Mouse (Mus musculus) spleen, adult 2 months (tissue): Measurements from ENCODE around the gene Psmd3. TPM values are rescaled to one million over a fixed set of nuclear protein-coding genes. Genes with fewer than 3 reads are reported as not detected.

Experiments
- DNase-seq, 2 experiments: peaks; one replicate each; pipeline versions ENCODE4 v3.0.0 to v3.0.0-alpha.2; 2012 to 2021; ENCODE audit warnings: low spot score in 2 of 2, low read depth in 1 of 2
- H3K27ac ChIP-seq: fragments of 200-500 bp; 2 replicates; pipeline ENCODE4 v1.5.1; 2012; ENCODE audit warnings: low read length, inconsistent platforms; ENCODE audit not compliant: insufficient read depth
- H3K27me3 ChIP-seq: fragments of 200-500 bp; 2 replicates; pipeline ENCODE4 v1.6.1; 2012; ENCODE audit warnings: mild to moderate bottlenecking, moderate library complexity, low read length, inconsistent platforms; ENCODE audit not compliant: control insufficient read depth, insufficient read depth
- H3K36me3 ChIP-seq: fragments of 200-500 bp; 2 replicates; pipeline ENCODE4 v1.6.1; 2012; ENCODE audit warnings: mild to moderate bottlenecking, low read length, inconsistent platforms; ENCODE audit not compliant: control insufficient read depth, insufficient read depth
- H3K4me1 ChIP-seq: fragments of 200-500 bp; 2 replicates; pipeline ENCODE4 v1.6.1; 2011; ENCODE audit warnings: inconsistent platforms; ENCODE audit not compliant: control insufficient read depth, insufficient read depth, insufficient read length
- H3K4me3 ChIP-seq: fragments of 200-500 bp; 2 replicates; pipeline ENCODE4 v1.5.1; 2011; ENCODE audit warnings: mild to moderate bottlenecking, inconsistent platforms; ENCODE audit not compliant: insufficient read depth, insufficient read length; ENCODE audit errors: extremely low read depth
- CTCF ChIP-seq: fragments of 200-500 bp; IDR thresholded peaks from 2 replicates; pipeline ENCODE4 v1.5.1; 2011; ENCODE audit warnings: mild to moderate bottlenecking, inconsistent platforms; ENCODE audit not compliant: insufficient read depth, insufficient read length, insufficient replicate concordance; ENCODE audit errors: extremely low read depth
- POLR2A ChIP-seq: fragments of 200-500 bp; IDR thresholded peaks from 2 replicates; pipeline ENCODE4 v1.6.1; 2011; ENCODE audit warnings: low read depth, low read length, inconsistent platforms
- WGBS: fragments of 180-500 bp; shearing (Covaris S2); methylation state at CpG from one replicate; pipeline ENCODE4 v1.1.7; 2018; 5-methylcytosine and 5-hydroxymethylcytosine counted together
- polyA plus RNA-seq: library from polyadenylated mRNA; depleted of rRNA; stranded (reverse); fragments of >200 nt; gene quantifications from 2 replicates; pipeline ENCODE4 v1.2.3, GENCODE M21; 2012

Gene Psmd3
- polyA plus RNA-seq, 1 experiment: 83.1 TPM

DNA sequence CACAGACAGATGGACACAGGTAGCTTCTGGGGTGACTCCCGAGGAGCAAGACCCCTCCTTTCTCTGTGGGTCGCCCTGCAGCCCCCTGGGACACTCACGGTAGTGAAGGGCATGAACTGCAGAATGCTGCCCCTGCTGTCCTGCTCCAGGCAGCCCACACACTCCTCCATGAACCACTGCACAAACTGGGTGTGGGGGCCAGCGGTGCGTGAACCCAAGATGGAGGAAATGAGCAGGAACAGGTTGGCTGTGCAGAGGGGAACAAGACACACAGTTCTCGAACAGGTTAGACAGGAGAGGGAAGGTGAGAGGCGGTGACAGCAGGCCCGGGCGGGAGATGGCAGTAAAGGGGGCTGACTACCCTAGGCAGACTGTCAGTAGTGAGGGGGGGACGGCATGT lies 22.7 kb downstream of the Psmd3 start:
- Histone ChIP-seq H3K27ac (no peak overlapping the region), H3K27me3 (no peaks in the 10 kb centered on the region), H3K4me3 (no peak overlapping the region), H3K4me1 (no peaks in the 10 kb centered on the region; the same call in 1 of the 2 replicates), H3K36me3 (peaks cover 19% of the 10 kb centered on the region)
- 80% methylated on average over 10 of the region's 10 CpGs for WGBS
- no peak for TF ChIP-seq POLR2A
- TF ChIP-seq CTCF: no peak
- DNase-seq: no peak

DNA sequence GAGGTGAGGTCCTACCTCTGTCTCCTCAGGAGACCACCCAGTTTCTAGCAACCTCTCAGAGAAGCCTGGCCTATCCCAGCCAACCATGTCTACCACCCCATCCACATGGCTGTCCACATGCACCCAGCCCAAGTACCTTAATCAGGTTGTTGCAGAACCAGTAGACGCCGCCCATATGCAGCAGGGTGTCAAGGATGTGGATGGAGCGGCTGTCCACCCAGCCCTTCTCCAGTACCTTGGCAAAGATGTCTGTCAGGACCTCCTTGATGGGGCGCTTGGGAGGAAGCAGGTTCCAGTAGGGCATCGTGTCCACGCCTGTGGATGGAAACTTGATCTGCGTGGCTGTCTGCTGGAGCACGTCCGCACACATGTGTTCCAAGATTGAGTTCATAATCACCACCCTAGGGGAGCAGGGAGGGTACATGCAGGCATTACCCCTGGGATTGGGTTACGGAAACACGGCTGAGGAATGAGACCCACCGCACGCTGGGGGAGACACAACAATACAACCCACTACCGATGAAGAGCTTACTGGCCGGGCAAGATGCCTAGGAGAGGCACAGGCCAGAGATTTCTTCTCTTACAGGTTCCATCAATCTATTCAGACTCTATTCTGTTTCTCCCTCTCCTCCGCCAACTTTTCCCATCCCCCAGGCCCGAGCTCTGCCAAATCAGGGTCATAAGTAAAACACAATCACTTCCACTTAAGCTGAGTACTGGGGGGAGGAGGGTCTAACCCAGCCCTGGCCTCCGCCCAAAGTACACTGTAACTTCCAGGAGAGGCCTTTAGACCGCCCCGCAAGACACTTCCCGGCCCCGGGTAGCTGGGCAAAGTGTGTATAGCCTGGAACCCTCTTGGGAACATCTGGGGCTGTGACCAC lies 25.3 kb downstream of the Psmd3 start:
- H3K27ac ChIP-seq: no peak overlapping the region
- H3K4me3 ChIP-seq: no peak overlapping the region
- H3K4me1 ChIP-seq: no peaks in the 10 kb centered on the region; the same call in 1 of the 2 replicates
- TF ChIP-seq POLR2A (no peak), CTCF (no peak)
- DNase-seq: no peak
- no peaks in the 10 kb centered on the region for H3K27me3 ChIP-seq
- WGBS: 93% methylated on average over 22 of the region's 22 CpGs
- H3K36me3 ChIP-seq: peaks cover 21% of the 10 kb centered on the region

DNA sequence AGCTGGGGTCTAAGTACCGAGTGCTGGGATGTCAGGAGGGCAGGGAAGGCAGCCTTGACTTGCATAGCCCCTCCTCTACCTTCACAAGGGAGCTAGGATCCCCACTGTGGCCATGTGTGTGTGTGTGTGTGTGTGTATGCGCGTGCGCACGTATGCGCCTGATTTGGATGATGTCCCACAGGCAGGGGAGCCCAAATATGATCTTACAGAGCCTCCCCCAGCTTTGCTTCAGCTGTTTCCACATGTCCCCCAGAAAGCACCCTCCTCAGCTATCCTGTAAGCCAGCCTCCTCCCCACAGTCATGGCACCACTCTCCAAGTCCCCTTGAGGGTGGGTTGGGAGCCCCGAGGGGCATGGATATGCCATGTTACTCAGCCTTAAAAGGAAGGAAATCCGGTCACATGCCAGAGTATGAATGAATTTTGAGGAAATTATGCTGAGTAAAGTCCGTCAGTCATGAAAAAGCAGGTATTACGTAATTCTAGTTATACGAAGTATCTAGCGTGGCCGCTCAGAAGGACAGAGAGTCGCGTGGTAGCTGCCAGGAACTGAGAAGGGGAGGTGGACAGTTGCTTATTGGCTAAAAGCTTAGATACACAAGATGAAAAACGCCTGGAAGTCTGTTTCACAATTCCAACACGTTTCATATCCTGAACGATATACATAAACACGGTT lies 26.1 kb downstream of the Psmd3 start:
- no peak overlapping the region for H3K27ac ChIP-seq
- 74% methylated on average over 19 of the region's 19 CpGs for WGBS
- no peaks in the 10 kb centered on the region; the same call in 1 of the 2 replicates for H3K4me1 ChIP-seq
- DNase-seq: no peak
- no peak for TF ChIP-seq POLR2A
- TF ChIP-seq CTCF: no peak
- no peaks in the 10 kb centered on the region for H3K27me3 ChIP-seq
- H3K4me3 ChIP-seq: no peak overlapping the region
- peaks cover 23% of the 10 kb centered on the region for H3K36me3 ChIP-seq

DNA sequence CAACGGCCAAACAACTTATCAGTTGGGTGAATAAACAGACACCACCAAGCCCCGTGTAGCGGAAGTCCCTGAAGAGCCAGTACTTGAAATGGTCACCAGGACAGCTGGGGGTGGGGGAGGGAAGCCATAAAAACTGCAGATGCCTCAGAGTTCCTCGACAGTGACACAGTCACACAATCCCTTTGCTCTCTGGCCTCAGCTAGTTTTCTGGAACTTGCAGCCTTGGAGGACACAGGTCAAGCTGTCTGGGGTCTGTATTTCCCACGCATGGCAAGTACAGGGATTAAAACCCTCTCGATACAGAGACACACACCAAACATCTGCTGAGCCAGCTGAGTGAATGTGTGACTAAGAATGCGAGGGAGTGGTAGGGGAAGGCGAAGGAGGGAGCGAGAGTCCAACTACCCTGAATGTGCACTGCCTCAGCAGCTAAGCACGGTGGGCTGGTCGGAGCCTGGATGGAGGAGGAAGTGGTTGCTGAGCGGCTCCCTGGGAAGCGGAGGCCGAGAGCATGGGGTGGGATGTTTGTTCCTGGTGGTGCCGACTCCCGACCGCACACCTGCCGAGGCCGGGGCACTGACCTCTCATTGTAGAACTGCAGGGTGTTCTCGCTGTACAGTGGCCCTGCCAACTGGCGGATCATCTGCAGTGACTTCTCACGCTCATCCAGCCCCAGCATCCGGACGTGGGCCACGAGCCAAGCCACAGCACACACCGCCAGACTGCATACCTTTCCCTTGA lies 26.8 kb downstream of the Psmd3 start:
- Histone ChIP-seq H3K4me1 (no peaks in the 10 kb centered on the region; the same call in 1 of the 2 replicates), H3K27ac (peak overlapping the region; percentile 22; the same call in 1 of the 2 replicates), H3K36me3 (peaks cover 28% of the 10 kb centered on the region), H3K27me3 (no peaks in the 10 kb centered on the region), H3K4me3 (no peak overlapping the region)
- no peak for TF ChIP-seq POLR2A
- TF ChIP-seq CTCF: no peak
- DNase-seq: no peak
- 43% methylated on average over 26 of the region's 26 CpGs for WGBS

DNA sequence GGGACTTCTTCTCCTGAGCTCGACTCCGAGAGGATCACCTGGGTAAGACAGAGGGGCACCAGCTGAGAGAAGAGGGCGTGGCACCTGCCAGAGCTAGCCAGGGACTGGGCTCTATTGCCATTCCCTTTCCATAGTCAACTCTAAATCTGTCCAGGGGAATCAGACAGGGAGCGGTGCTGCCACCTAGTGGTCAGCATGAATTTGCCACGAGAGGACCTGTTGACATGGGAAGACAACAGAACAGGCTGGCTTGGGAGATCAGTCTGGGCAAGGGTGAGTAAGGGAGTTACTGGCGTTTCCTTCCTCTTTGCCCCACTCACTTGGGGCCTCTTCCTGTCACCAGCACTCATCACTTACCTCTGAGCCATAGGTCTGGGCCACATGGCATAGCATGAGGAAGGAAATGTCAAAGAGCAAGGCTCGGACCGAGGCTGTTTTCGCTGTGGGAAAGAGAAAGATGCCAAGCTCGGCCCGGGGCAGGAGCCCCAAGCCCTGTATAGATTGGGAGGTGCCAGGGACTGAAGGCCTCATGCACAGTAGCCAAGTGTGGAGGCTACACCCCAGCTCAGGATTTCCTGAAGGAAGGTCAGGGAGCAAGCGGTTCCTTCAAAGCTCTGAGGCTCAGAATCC lies 28.2 kb downstream of the Psmd3 start:
- no peak overlapping the region for H3K4me3 ChIP-seq
- H3K27ac ChIP-seq: no peak overlapping the region
- no peaks in the 10 kb centered on the region; the same call in 1 of the 2 replicates for H3K4me1 ChIP-seq
- peak; percentile 45 to 62 for DNase-seq
- H3K36me3 ChIP-seq: peaks cover 30% of the 10 kb centered on the region
- 26% methylated on average over 12 of the region's 12 CpGs for WGBS
- TF ChIP-seq CTCF (peak; percentile 69; the same call in 1 of the 2 replicates), POLR2A (no peak)
- no peaks in the 10 kb centered on the region for H3K27me3 ChIP-seq

DNA sequence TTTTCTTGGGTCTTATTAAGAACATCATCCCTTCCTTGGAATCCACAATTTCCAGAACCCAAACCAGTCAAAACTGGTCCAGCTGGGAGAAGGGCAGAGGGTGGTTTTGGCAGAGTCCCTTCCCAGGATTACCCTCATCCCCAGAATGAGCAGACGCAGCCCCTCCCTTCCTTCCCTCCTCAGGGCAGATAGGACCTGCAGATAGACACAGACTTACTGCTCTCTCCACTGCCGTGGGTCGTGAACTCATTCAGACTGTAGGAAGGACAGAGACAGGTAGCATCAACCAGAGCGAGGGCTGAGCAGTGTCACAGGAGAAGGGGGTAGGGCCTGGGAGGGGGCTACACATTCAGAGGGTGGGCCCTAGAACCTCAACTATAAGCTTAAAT lies 28.7 kb downstream of the Psmd3 start:
- H3K27me3 ChIP-seq: no peaks in the 10 kb centered on the region
- TF ChIP-seq CTCF: no peak
- no peak for TF ChIP-seq POLR2A
- no peaks in the 10 kb centered on the region; the same call in 1 of the 2 replicates for H3K4me1 ChIP-seq
- H3K27ac ChIP-seq: no peak overlapping the region
- peaks cover 30% of the 10 kb centered on the region for H3K36me3 ChIP-seq
- DNase-seq: no peak
- 52% methylated on average over 4 of the region's 4 CpGs for WGBS
- H3K4me3 ChIP-seq: no peak overlapping the region
